Mouse (Mus musculus) E14TG2a.4 (cell line): ENCODE data around the gene Serpind1.

Experiments used
- CTCF ChIP-seq: conservative IDR thresholded peaks from 2 replicates; pipeline ENCODE4 v1.5.1; 2014; ENCODE audit warnings: low read length
- NANOG ChIP-seq: IDR thresholded peaks from 2 replicates; pipeline ENCODE4 v1.6.1; 2014; ENCODE audit warnings: borderline replicate concordance, low read length, mixed read lengths

DNA sequence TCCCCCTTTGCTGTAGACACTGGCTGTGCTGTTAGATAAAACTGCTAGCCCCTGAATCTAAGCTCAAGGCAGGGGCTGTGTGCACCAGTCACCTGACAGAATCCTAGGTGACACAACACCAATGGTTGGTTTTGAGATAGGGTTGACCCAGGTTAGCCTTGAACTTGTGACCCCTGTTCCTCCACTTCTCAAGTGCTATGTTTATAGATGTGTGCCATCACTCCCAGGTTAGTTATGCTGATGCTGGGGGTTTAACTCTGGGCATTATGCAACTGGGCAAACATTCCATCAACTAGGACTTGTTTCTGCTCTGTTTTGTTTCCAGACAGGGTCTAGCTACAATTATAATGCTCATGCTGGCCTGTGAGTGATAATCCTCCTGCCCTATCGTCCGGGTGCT lies 44.1 kb upstream of the Serpind1 start:
- TF ChIP-seq CTCF (no peak), NANOG (no peak)
